Mouse (Mus musculus) embryonic stem cell, embryonic (primary cell): ENCODE measurements around the gene Hfe2.

Experiments
- CTCF ChIA-PET, 4 experiments: fragments of 300-600 bp in 2 of 4; fragments of 350-600 bp in 2 of 4; sonication (Branson Sonifier 250); formaldehyde crosslinking; loops; one replicate each; lab custom pipeline; 2022; ENCODE audit warnings: inconsistent platforms in 2 of 4; lab: Charles Lee
- POLR2A ChIA-PET, 4 experiments: fragments of 300-600 bp in 2 of 4; fragments of 350-600 bp in 2 of 4; sonication (Branson Sonifier 250); formaldehyde crosslinking; loops; one replicate each; lab custom pipeline; 2022; ENCODE audit warnings: antibody characterized with exemption in 4 of 4, inconsistent platforms in 1 of 4; lab: Charles Lee

The Hfe2 gene

GRCm38 (mm10) chr3:96565105-96565504, 40.1 kb downstream of the Hfe2 start:
- CTCF ChIA-PET = interaction anchor here (0.6 to 2.5 kb wide), 10 partner anchors 12 to 1045 kb away, joined by 3 to 15 read pairs (median 5); partner anchors contain the start of genes Gm16253 (in 2 of the 4) and Itga10 (in 1 of the 4)

GRCm38 (mm10) chr3:96566661-96567450, 41.9 kb downstream of the Hfe2 start:
- CTCF ChIA-PET = interaction anchor here in 3 of 4 experiments (0.6 to 1.3 kb wide), 3 partner anchors 14 to 27 kb away, joined by 4 to 9 read pairs (median 4); partner anchors contain the start of gene Polr3gl (in 1 of the 3)

More at GRCm38 (mm10) chr3:96565105-96565504, 40.1 kb downstream of the Hfe2 start:
- POLR2A ChIA-PET = interaction anchor here (0.5 to 26.7 kb wide), 32 partner anchors 6 to 1774 kb away, joined by 3 to 969 read pairs (median 3); partner anchors contain the start of genes Gm16253 (in 3 of the 4), Rbm8a (in 3 of the 4), Bola1 (in 1 of the 4) and Hist2h2ab (in 1 of the 4)

GRCm38 (mm10) chr3:96568605-96569004, 43.6 kb downstream of the Hfe2 start:
- CTCF ChIA-PET = interaction anchor here in 1 of 4 experiments (1.1 kb wide), 1 partner anchor 13 kb away, joined by 4 read pairs; no protein-coding TSS in a partner anchor
- POLR2A ChIA-PET = interaction anchor here in 3 of 4 experiments (1.2 to 26.7 kb wide), 7 partner anchors 3 to 155 kb away, joined by 3 to 969 read pairs (median 5); partner anchors contain the start of genes Gm16253 (in 3 of the 3) and Txnip (in 2 of the 3)

More at GRCm38 (mm10) chr3:96566661-96567450, 41.9 kb downstream of the Hfe2 start:
- POLR2A ChIA-PET = interaction anchor here in 3 of 4 experiments (0.6 to 26.7 kb wide), 14 partner anchors 5 to 130 kb away, joined by 3 to 969 read pairs (median 6); partner anchors contain the start of genes Gm16253 (in 3 of the 3), Txnip (in 3 of the 3), Rbm8a (in 2 of the 3) and Pias3 (in 1 of the 3)

- ChIA-PET CTCF (interaction anchor here in 2 of 4 experiments (0.6 to 2.1 kb wide), 8 partner anchors 11 to 291 kb away, joined by 3 to 13 read pairs (median 3); partner anchors contain the start of genes Polr3gl (in 2 of the 2) and Ankrd34a (in 1 of the 2)), POLR2A (interaction anchor here (0.9 to 26.7 kb wide), 24 partner anchors 2 to 156 kb away, joined by 3 to 969 read pairs (median 6); partner anchors contain the start of genes Txnip (in 4 of the 4), Polr3gl (in 3 of the 4), Gm16253 (in 1 of the 4) and Gm42957 (in 1 of the 4))
Measured at GRCm38 (mm10) chr3:96569506-96569905, 44.5 kb downstream of the Hfe2 start.

- ChIA-PET CTCF (interaction anchor here (0.6 to 2.1 kb wide), 13 partner anchors 10 to 292 kb away, joined by 3 to 13 read pairs (median 3); partner anchors contain the start of genes Polr3gl (in 2 of the 4), Ankrd34a (in 1 of the 4) and Txnip (in 1 of the 4)), POLR2A (interaction anchor here (0.6 to 26.7 kb wide), 29 partner anchors 1 to 242 kb away, joined by 3 to 969 read pairs (median 5); partner anchors contain the start of genes Txnip (in 4 of the 4), Polr3gl (in 3 of the 4), Rbm8a (in 3 of the 4) and Gm16253 (in 1 of the 4))
Measured at GRCm38 (mm10) chr3:96569966-96570605, 45.1 kb downstream of the Hfe2 start.

- ChIA-PET CTCF (interaction anchor here in 3 of 4 experiments (0.7 to 2.1 kb wide), 9 partner anchors 10 to 148 kb away, joined by 3 to 13 read pairs (median 4); partner anchors contain the start of gene Polr3gl (in 1 of the 3)), POLR2A (interaction anchor here (0.6 to 26.7 kb wide), 31 partner anchors 1 to 242 kb away, joined by 3 to 969 read pairs (median 5); partner anchors contain the start of genes Txnip (in 4 of the 4), Rbm8a (in 3 of the 4), Polr3gl (in 2 of the 4) and Gm16253 (in 1 of the 4))
Measured at GRCm38 (mm10) chr3:96570643-96571042, 45.7 kb downstream of the Hfe2 start.

- CTCF ChIA-PET = interaction anchor here in 1 of 4 experiments (0.6 to 2.1 kb wide), 3 partner anchors 9 to 131 kb away, joined by 4 to 13 read pairs (median 4); no protein-coding TSS in a partner anchor
- POLR2A ChIA-PET = interaction anchor here in 3 of 4 experiments (0.5 to 26.7 kb wide), 27 partner anchors 0 to 243 kb away, joined by 3 to 969 read pairs (median 4); partner anchors contain the start of genes Rbm8a (in 3 of the 3), Polr3gl (in 2 of the 3), Txnip (in 2 of the 3) and Gm16253 (in 1 of the 3)
Measured at GRCm38 (mm10) chr3:96571336-96571735, 46.4 kb downstream of the Hfe2 start.

- ChIA-PET CTCF (interaction anchor here in 2 of 4 experiments (0.6 kb wide), 2 partner anchors 39 to 131 kb away, joined by 4 to 5 read pairs; no protein-coding TSS in a partner anchor), POLR2A (interaction anchor here in 3 of 4 experiments (0.6 to 26.7 kb wide), 25 partner anchors 1 to 244 kb away, joined by 3 to 969 read pairs (median 4); partner anchors contain the start of genes Txnip (in 3 of the 3), Rbm8a (in 2 of the 3), Gm16253 (in 1 of the 3) and Lix1l (in 1 of the 3))
Measured at GRCm38 (mm10) chr3:96571896-96572698, 47.1 kb downstream of the Hfe2 start.

GRCm38 (mm10) chr3:96573611-96574511, 48.9 kb downstream of the Hfe2 start:
- ChIA-PET POLR2A (interaction anchor here in 3 of 4 experiments (0.6 to 21.5 kb wide), 22 partner anchors 10 to 1496 kb away, joined by 3 to 969 read pairs (median 4); partner anchors contain the start of genes Txnip (in 3 of the 3), Lix1l (in 1 of the 3), Pias3 (in 1 of the 3) and Polr3gl (in 1 of the 3)), CTCF (interaction anchor here in 2 of 4 experiments (0.6 to 0.7 kb wide), 3 partner anchors 41 to 791 kb away, joined by 3 to 12 read pairs (median 3); no protein-coding TSS in a partner anchor)

GRCm38 (mm10) chr3:96575272-96575984, 50.5 kb downstream of the Hfe2 start:
- ChIA-PET CTCF (interaction anchor here in 2 of 4 experiments (0.5 to 0.9 kb wide), 2 partner anchors 23 to 37 kb away, joined by 3 read pairs; no protein-coding TSS in a partner anchor), POLR2A (interaction anchor here (0.6 to 21.5 kb wide), 35 partner anchors 11 to 1321 kb away, joined by 3 to 969 read pairs (median 8); partner anchors contain the start of genes Txnip (in 4 of the 4), Polr3gl (in 2 of the 4), Rbm8a (in 2 of the 4) and Ankrd34a (in 1 of the 4))

- POLR2A ChIA-PET = interaction anchor here (0.6 to 21.5 kb wide), 93 partner anchors 8 to 908 kb away, joined by 3 to 969 read pairs (median 7); partner anchors contain the start of genes Polr3gl (in 4 of the 4), Txnip (in 4 of the 4), Hist2h2bb (in 3 of the 4) and Rbm8a (in 3 of the 4)
- CTCF ChIA-PET = interaction anchor here (0.5 to 2.4 kb wide), 25 partner anchors 10 to 1665 kb away, joined by 3 to 13 read pairs (median 4); partner anchors contain the start of genes Polr3gl (in 2 of the 4), Itga10 (in 1 of the 4), Lix1l (in 1 of the 4) and Pias3 (in 1 of the 4)
Measured at GRCm38 (mm10) chr3:96576005-96576658, 51.2 kb downstream of the Hfe2 start.

- ChIA-PET CTCF (interaction anchor here (0.6 to 2.4 kb wide), 37 partner anchors 9 to 1664 kb away, joined by 3 to 13 read pairs (median 4); partner anchors contain the start of genes Itga10 (in 2 of the 4), Polr3gl (in 2 of the 4), Lix1l (in 1 of the 4) and Pias3 (in 1 of the 4)), POLR2A (interaction anchor here (0.5 to 21.5 kb wide), 127 partner anchors 8 to 609 kb away, joined by 3 to 969 read pairs (median 5); partner anchors contain the start of genes Polr3gl (in 4 of the 4), Txnip (in 4 of the 4), Gm42957 (in 3 of the 4) and Hist2h2bb (in 3 of the 4))
Measured at GRCm38 (mm10) chr3:96576690-96577541, 51.9 kb downstream of the Hfe2 start, which contains the start of gene Gm16253. Gm16253 (plus strand) TSS chr3:96576984.
